Mouse (Mus musculus): ENCODE measurements around the gene Rnf24. TPM values are rescaled to one million over a fixed set of nuclear protein-coding genes. Genes with fewer than 3 reads are reported as not detected.

Gene Rnf24
- 2.7 TPM for polyA plus RNA-seq (2017; shearing (Covaris generic))

DNA sequence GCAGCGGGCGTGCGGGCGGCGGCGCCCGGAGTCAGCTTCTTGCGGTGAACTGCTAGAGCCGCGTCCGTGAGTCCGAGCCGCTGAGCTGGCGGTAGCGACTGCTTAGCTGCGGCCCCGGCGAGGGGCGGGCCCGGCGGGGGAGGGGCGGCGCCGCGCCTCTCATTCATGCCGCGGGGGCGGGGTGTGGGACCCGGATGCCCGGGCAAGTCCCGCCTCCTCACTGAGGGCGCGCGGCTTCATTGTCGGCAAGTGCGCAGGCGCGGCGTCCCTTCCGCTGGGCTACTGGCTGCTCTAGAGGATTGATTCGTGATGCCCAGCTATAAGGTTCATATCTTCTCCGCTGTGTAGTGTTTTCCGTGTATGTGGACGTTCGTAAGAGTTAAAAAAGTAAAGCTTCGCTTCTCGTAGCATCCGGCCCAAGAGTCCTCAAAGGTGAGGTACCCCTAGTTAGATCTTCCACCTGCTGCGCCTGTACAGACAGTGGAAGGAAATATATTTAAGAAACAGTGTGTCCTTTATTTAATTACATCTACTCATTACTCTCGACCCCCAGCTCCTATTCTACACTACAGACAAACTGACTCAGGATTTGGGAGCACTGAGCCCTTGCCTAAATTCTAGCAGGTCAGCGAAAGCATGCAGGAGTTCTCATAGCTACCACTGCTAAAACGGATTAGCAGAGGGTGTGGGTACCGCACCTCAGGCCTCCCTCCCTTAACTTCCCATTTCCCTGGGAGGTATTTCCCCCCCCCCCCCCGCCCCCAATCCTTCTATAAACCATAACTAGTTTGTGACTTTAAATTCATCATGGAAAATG lies at the start of gene Rnf24:
Gene Rnf24 (minus strand): TSS at position 146 of the 817 bp plus-strand sequence.

GRCm38 (mm10) chr2:131262213-131262672 lies 90.4 kb downstream of the Rnf24 start, which contains the start of gene Pank2:
Gene Pank2, plus strand, starts transcription at chr2:131262495.

Other genes with a start within 250 kb of the Rnf24 start
- gene Hspa12b, start 225.6 kb downstream of the Rnf24 start, polyA plus RNA-seq (2017; shearing (Covaris generic)), result 0.36 TPM
- gene Gm11037, start 219.4 kb downstream of the Rnf24 start, polyA plus RNA-seq (2017; shearing (Covaris generic)), result not detected
- 30.7 TPM for gene 1700037H04Rik, start 192.8 kb downstream of the Rnf24 start, polyA plus RNA-seq (2017; shearing (Covaris generic))
- gene Cenpb, start 172.8 kb downstream of the Rnf24 start, polyA plus RNA-seq (2017; shearing (Covaris generic)), result 4.9 TPM
- gene Cdc25b, start 165.9 kb downstream of the Rnf24 start, polyA plus RNA-seq (2017; shearing (Covaris generic)), result 33.5 TPM
- gene Spef1, start 165.6 kb downstream of the Rnf24 start, polyA plus RNA-seq (2017; shearing (Covaris generic)), result not detected
- gene Ap5s1, start 145.8 kb downstream of the Rnf24 start, polyA plus RNA-seq (2017; shearing (Covaris generic)), result 11.9 TPM
- 11.9 TPM for gene Mavs, start 118.8 kb downstream of the Rnf24 start, polyA plus RNA-seq (2017; shearing (Covaris generic))
- gene Pank2, start 90.4 kb downstream of the Rnf24 start, polyA plus RNA-seq (2017; shearing (Covaris generic)), result 98.2 TPM
- 53.2 TPM for gene Smox, start 138.6 kb upstream of the Rnf24 start, polyA plus RNA-seq (2017; shearing (Covaris generic))
- not detected for gene Adra1d, start 209.4 kb upstream of the Rnf24 start, polyA plus RNA-seq (2017; shearing (Covaris generic))

Data from naive thymus-derived CD4-positive, alpha-beta T cell, adult 5 months (primary cell).